In the genomic region with DNA sequence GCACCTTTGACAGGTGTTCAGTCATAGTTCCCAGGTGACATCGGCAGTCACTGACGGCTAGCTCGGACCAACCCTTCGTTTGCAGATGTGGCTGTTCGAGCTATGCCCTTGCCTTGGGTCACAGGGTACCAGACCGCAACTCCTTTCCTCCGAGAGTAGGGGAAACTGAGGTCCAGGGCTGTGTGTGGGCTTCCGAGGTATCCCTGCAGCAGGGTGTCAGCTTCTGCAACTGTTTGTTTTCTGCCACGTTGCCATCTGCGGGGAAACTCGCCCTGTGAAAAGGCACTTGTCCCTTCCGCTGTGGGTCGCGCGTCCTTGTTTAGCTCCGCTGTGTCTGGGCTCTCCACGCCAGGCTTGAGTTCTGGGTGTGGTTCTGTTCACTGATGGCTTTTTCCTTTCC, we compare ENCODE assay signal across 8 mouse cellular contexts. TPM values are rescaled to one million over a fixed set of nuclear protein-coding genes. Genes with fewer than 3 reads are reported as not detected.
DNase-seq lines count a peak whose midpoint lies in the region; ATAC-seq and TF ChIP-seq lines count a peak whose summit lies in the region.

No protein-coding gene starts in this region.

- no peaks in the 10 kb centered on the region for H3K27me3 ChIP-seq in forebrain, embryonic 13.5 days
- H3K27me3 ChIP-seq in intestine, postnatal 0 days (replicated peaks; ENCODE audit: control insufficient read depth, insufficient read depth, low read length) = no peaks in the 10 kb centered on the region
- H3K27me3 ChIP-seq in lung, embryonic 15.5 days = no peaks in the 10 kb centered on the region
- no peaks in the 10 kb centered on the region for H3K27me3 ChIP-seq in small intestine, adult 2 months (ENCODE audit: control insufficient read depth, insufficient read depth, low read length)

- H3K9me3 ChIP-seq in forebrain, embryonic 13.5 days (replicated peaks) = no peaks in the 10 kb centered on the region
- H3K9me3 ChIP-seq in intestine, postnatal 0 days (ENCODE audit: control insufficient read depth) = no peaks in the 10 kb centered on the region
- no peaks in the 10 kb centered on the region for H3K9me3 ChIP-seq in lung, embryonic 15.5 days

- TF ChIP-seq CTCF in brain, embryonic 14.5 days (IDR thresholded peaks at IDR 0.05; ENCODE audit: borderline replicate concordance, extremely low read depth, insufficient read depth, insufficient read length) = no peak
- no peak for TF ChIP-seq CTCF in intestine, postnatal 0 days (IDR thresholded peaks at IDR 0.05; ENCODE audit: low read depth)
- no peak for TF ChIP-seq CTCF in small intestine, adult 2 months (IDR thresholded peaks at IDR 0.05; ENCODE audit: extremely low read depth, insufficient read length, insufficient replicate concordance, low read depth, low read length)

- H3K4me3 ChIP-seq in forebrain, embryonic 13.5 days = peak overlapping the region; percentile 68
- peak overlapping the region; percentile 72 for H3K4me3 ChIP-seq in intestine, postnatal 0 days (ENCODE audit: low read depth, low read length)
- peak overlapping the region; percentile 84 for H3K4me3 ChIP-seq in lung, embryonic 15.5 days
- H3K4me3 ChIP-seq in small intestine, adult 2 months (ENCODE audit: low read depth, low read length) = peak overlapping the region; percentile 81

- peak overlapping the region; percentile 97 for H3K4me2 ChIP-seq in forebrain, embryonic 13.5 days
- peak overlapping the region; percentile 91 for H3K4me2 ChIP-seq in intestine, postnatal 0 days (replicated peaks; ENCODE audit: low read depth)
- peak overlapping the region; percentile 98 for H3K4me2 ChIP-seq in lung, embryonic 15.5 days

- no peak overlapping the region for H3K27ac ChIP-seq in forebrain, embryonic 13.5 days
- no peak overlapping the region for H3K27ac ChIP-seq in intestine, postnatal 0 days (ENCODE audit: low read depth, low read length)
- H3K27ac ChIP-seq in lung, embryonic 15.5 days = no peak overlapping the region
- H3K27ac ChIP-seq in small intestine, adult 2 months (ENCODE audit: insufficient read depth, low read depth, low read length) = peak overlapping the region; percentile 17; the same call in 1 of the 2 replicates

- WGBS in forebrain, embryonic 13.5 days = 6% methylated on average over 17 of the region's 17 CpGs
- 1% methylated on average over 17 of the region's 17 CpGs for WGBS in intestine, postnatal 0 days
- WGBS in lung, embryonic 15.5 days = 2% methylated on average over 17 of the region's 17 CpGs
- 2% methylated on average over 17 of the region's 17 CpGs for WGBS in small intestine, adult 2 months

- H3K4me1 ChIP-seq in forebrain, embryonic 13.5 days = peaks cover 16% of the 10 kb centered on the region
- 0 out of 2 replicates have a peak, but pooled peaks cover 3% of the 10 kb centered on the region for H3K4me1 ChIP-seq in intestine, postnatal 0 days (replicated peaks; ENCODE audit: control insufficient read depth, insufficient read depth, low read length)
- H3K4me1 ChIP-seq in lung, embryonic 15.5 days = peaks cover 7% of the 10 kb centered on the region
- peaks cover 7% of the 10 kb centered on the region; the same call in 1 of the 2 replicates for H3K4me1 ChIP-seq in small intestine, adult 2 months (ENCODE audit: control insufficient read depth, insufficient read depth, insufficient read length, low read length)

- no peak for DNase-seq in frontal cortex, postnatal 14 days (ENCODE audit: low spot score in 2 of 2)
- DNase-seq in 416B (ENCODE audit: low read depth) = peak; percentile 37
- DNase-seq in brain, embryonic 14.5 days (ENCODE audit: low read depth) = peak; percentile 35

- no peak for TF ChIP-seq POLR2A in brain, embryonic 14.5 days (IDR thresholded peaks at IDR 0.05; ENCODE audit: borderline replicate concordance, extremely low read depth, insufficient read depth, insufficient read length, poor library complexity, severe bottlenecking)
- 0 out of 2 replicates have a peak, but pooled peaks have one; percentile 26 for TF ChIP-seq POLR2A in small intestine, adult 2 months (IDR thresholded peaks at IDR 0.05; ENCODE audit: low read depth, low read length)

- no peaks in the 10 kb centered on the region for H3K36me3 ChIP-seq in forebrain, embryonic 13.5 days (ENCODE audit: poor library complexity, severe bottlenecking)
- no peaks in the 10 kb centered on the region for H3K36me3 ChIP-seq in intestine, postnatal 0 days (ENCODE audit: control insufficient read depth, insufficient read depth)
- no peaks in the 10 kb centered on the region for H3K36me3 ChIP-seq in lung, embryonic 15.5 days
- no peaks in the 10 kb centered on the region for H3K36me3 ChIP-seq in small intestine, adult 2 months (ENCODE audit: control insufficient read depth, insufficient read depth, low read length)

- peak overlapping the region; percentile 80 for H3K9ac ChIP-seq in forebrain, embryonic 13.5 days
- peak overlapping the region; percentile 62 for H3K9ac ChIP-seq in intestine, postnatal 0 days (ENCODE audit: low read depth, low read length)
- H3K9ac ChIP-seq in lung, embryonic 15.5 days = peak overlapping the region; percentile 78

- peak; percentile 50 for ATAC-seq in frontal cortex, adult (ENCODE audit: low TSS enrichment)
- ATAC-seq in forebrain, embryonic 13.5 days = peak; percentile 58
- peak; percentile 35 for ATAC-seq in intestine, postnatal 0 days
- peak; percentile 50; the same call in 1 of the 2 replicates for ATAC-seq in lung, embryonic 15.5 days (ENCODE audit: borderline replicate concordance, extremely low read depth, low FRiP score, low TSS enrichment)

RNA-seq across cellular contexts. Expression of a gene that starts 0.5 kb away (rescaled TPM):
- 13.7 and 22.1 TPM in 2 replicates for polyA plus RNA-seq in brain, embryonic 14.5 days (2012; rRNA removed)
- polyA plus RNA-seq in forebrain, embryonic 13.5 days (2015; fragmentation: Nextera tagmentation; extraction: Ambion mirVana) = 1.6 and 2.2 TPM in 2 replicates
- polyA plus RNA-seq in intestine, postnatal 0 days (2015; fragmentation: Nextera tagmentation; extraction: Ambion mirVana) = 4.3 and 5.4 TPM in 2 replicates
- polyA plus RNA-seq in lung, embryonic 15.5 days (2015; fragmentation: Nextera tagmentation; extraction: Ambion mirVana) = 2.0 and 2.6 TPM in 2 replicates
- polyA plus RNA-seq in small intestine, adult 2 months (2012; rRNA removed) = 48.9 and 96.4 TPM in 2 replicates

RNA-seq across cellular contexts. Expression of a gene that starts 19.7 kb away (rescaled TPM):
- 0.09 and 0.85 TPM in 2 replicates for polyA plus RNA-seq in brain, embryonic 14.5 days (2012; rRNA removed)
- 0.09 and 0.13 TPM in 2 replicates for polyA plus RNA-seq in forebrain, embryonic 13.5 days (2015; fragmentation: Nextera tagmentation; extraction: Ambion mirVana)
- polyA plus RNA-seq in intestine, postnatal 0 days (2015; fragmentation: Nextera tagmentation; extraction: Ambion mirVana) = not detected in 2 replicates
- polyA plus RNA-seq in lung, embryonic 15.5 days (2015; fragmentation: Nextera tagmentation; extraction: Ambion mirVana) = 3.0 and 3.7 TPM in 2 replicates
- 0.90 and 1.6 TPM in 2 replicates for polyA plus RNA-seq in small intestine, adult 2 months (2012; rRNA removed)

RNA-seq across cellular contexts. Expression of a gene that starts 53.1 kb away (rescaled TPM):
- polyA plus RNA-seq in brain, embryonic 14.5 days (2012; rRNA removed) = not detected in 2 replicates
- polyA plus RNA-seq in forebrain, embryonic 13.5 days (2015; fragmentation: Nextera tagmentation; extraction: Ambion mirVana) = not detected in 2 replicates
- polyA plus RNA-seq in intestine, postnatal 0 days (2015; fragmentation: Nextera tagmentation; extraction: Ambion mirVana) = not detected in 2 replicates
- not detected in 2 replicates for polyA plus RNA-seq in lung, embryonic 15.5 days (2015; fragmentation: Nextera tagmentation; extraction: Ambion mirVana)
- 0.18 and 0.23 TPM in 2 replicates for polyA plus RNA-seq in small intestine, adult 2 months (2012; rRNA removed)

Comparison
In these comparisons a context has a peak if more than half of its experiments do, and no peak if none do; other contexts are left out.
1. DNase-seq: peak in 416B (single experiment) and brain, embryonic 14.5 days (single experiment); none in frontal cortex, postnatal 14 days (0 of 2).
2. Peak in every context shown above with its lines, with median percentiles within 50 percentile points of each other: ATAC-seq, H3K4me2 ChIP-seq, H3K4me3 ChIP-seq and H3K9ac ChIP-seq.